Mouse (Mus musculus) midbrain, embryonic 10.5 days (tissue): ENCODE measurements around the gene Med13l. TPM values are rescaled to one million over a fixed set of nuclear protein-coding genes. Genes with fewer than 3 reads are reported as not detected.

Experiments
- DNase-seq: peaks from one replicate; pipeline ENCODE4 v3.0.0-alpha.2; 2017; ENCODE audit warnings: low spot score
- H3K27ac ChIP-seq: fragments of 300-500 bp; sonication (generic); replicated peaks from 2 replicates; pipeline ENCODE4 v1.5.1; 2016; ENCODE audit warnings: mild to moderate bottlenecking
- H3K27me3 ChIP-seq: fragments of 300-500 bp; sonication (generic); 2 replicates; pipeline ENCODE4 v1.6.1; 2016; ENCODE audit warnings: low read depth, mild to moderate bottlenecking; ENCODE audit not compliant: poor library complexity, severe bottlenecking
- H3K36me3 ChIP-seq: fragments of 300-500 bp; sonication (generic); 2 replicates; pipeline ENCODE4 v1.6.1; 2016; ENCODE audit warnings: mild to moderate bottlenecking, moderate library complexity
- H3K4me1 ChIP-seq: fragments of 300-500 bp; sonication (generic); 2 replicates; pipeline ENCODE4 v1.6.1; 2016
- H3K4me3 ChIP-seq: fragments of 300-500 bp; sonication (generic); 2 replicates; pipeline ENCODE4 v1.5.1; 2016; ENCODE audit warnings: mild to moderate bottlenecking, moderate library complexity
- H3K9me3 ChIP-seq: fragments of 300-500 bp; sonication (generic); replicated peaks from 2 replicates; pipeline ENCODE4 v1.6.1; 2016; ENCODE audit warnings: mild to moderate bottlenecking
- WGBS: fragments of 180-500 bp; shearing (Covaris S2); methylation state at CpG from one replicate; pipeline ENCODE4 v1.1.7; 2016; 5-methylcytosine and 5-hydroxymethylcytosine counted together
- polyA plus RNA-seq: library from polyadenylated mRNA; unstranded; fragments of >200 nt; fragmentation: Nextera tagmentation; extraction: Ambion mirVana; gene quantifications from 2 replicates; pipeline ENCODE4 v1.2.1, GENCODE M21; 2016

Med13l gene
- polyA plus RNA-seq, 1 experiment from 2014 or later = 9.9 TPM

DNA sequence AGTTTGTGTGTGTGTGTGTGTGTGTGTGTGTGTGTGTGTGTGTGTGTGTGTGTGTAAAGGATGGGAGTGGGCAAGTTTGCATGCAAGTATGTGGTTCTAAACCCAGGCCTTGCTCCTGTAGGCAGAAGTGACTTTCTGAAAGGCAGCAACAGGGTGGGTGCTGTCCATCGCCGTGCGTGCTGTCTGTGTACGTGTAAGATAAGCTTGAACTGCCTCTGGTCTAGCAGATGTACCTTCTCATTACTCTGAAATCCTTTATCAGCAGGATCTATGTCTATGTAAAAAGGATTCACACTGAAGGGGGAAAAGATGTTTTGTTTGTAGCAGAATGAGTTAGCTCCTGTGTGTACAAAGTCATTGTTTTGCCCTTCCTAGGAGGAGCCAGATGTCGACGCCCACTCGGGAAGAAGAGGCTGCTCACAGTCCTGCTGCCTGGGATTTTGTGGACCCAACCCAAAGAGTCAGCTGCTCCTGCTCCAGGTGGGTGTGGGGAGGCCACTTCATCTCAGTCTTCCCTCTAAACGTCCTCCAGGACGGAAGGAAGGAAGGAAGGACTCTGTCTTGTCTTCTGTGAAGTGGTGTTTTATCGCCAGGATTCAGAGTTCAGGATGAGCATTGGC, 165.5 kb downstream of the Med13l start:
- Histone ChIP-seq H3K4me1 (no peaks in the 10 kb centered on the region), H3K9me3 (no peaks in the 10 kb centered on the region), H3K27ac (no peak overlapping the region), H3K36me3 (peaks cover 85% of the 10 kb centered on the region), H3K4me3 (no peak overlapping the region), H3K27me3 (no peaks in the 10 kb centered on the region)
- WGBS = 80% methylated on average over 10 of the region's 10 CpGs
- DNase-seq = no peak

DNA sequence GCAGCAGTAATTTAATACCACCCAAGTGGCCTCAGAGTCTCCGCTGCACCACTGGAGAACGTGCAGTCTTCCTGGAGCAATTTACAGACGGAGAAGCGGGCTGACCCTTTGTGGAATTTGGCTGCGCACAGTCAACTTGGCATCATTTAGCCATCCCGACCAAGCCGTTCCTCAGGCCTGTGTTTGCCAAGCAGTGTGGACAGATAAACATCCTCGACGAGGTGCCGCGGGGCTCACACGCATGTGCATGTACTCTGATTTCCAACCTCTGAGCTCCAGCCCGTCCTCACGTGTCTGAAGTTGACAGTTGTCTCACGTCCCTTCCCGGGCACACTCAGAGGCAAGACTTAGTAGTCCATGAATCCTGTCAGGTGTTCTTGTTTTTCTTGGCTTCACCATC, 166.9 kb downstream of the Med13l start:
- Histone ChIP-seq H3K9me3 (no peaks in the 10 kb centered on the region), H3K27me3 (no peaks in the 10 kb centered on the region), H3K4me1 (0 out of 2 replicates have a peak, but pooled peaks cover 4% of the 10 kb centered on the region), H3K27ac (no peak overlapping the region), H3K36me3 (peaks cover 87% of the 10 kb centered on the region), H3K4me3 (no peak overlapping the region)
- DNase-seq = no peak
- 95% methylated on average over 16 of the region's 16 CpGs for WGBS

DNA sequence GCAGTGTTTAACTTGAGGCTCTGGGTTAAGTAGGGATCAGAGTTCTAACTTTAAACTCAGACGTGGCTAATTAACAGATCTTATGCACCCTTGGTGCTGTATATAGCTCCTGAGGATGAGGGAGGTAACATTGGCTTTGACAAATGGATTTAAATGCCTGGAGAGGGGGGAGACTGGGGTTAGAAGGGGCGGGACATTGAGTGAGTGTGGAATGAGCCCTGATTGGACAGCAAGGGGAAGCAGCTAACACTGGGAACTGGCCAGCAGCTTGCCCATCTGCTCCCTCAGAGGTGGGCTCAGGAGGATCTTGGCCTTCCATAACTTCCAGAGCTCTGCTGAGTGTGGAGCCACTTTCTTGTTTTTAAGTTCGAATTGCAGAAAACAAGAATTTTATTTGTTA, 171.7 kb downstream of the Med13l start:
- no peak for DNase-seq
- Histone ChIP-seq H3K9me3 (no peaks in the 10 kb centered on the region), H3K36me3 (peaks cover 87% of the 10 kb centered on the region), H3K27ac (no peak overlapping the region), H3K4me3 (no peak overlapping the region), H3K27me3 (no peaks in the 10 kb centered on the region), H3K4me1 (0 out of 2 replicates have a peak, but pooled peaks cover 6% of the 10 kb centered on the region)
- WGBS = 57% methylated on average over 3 of the region's 3 CpGs

DNA sequence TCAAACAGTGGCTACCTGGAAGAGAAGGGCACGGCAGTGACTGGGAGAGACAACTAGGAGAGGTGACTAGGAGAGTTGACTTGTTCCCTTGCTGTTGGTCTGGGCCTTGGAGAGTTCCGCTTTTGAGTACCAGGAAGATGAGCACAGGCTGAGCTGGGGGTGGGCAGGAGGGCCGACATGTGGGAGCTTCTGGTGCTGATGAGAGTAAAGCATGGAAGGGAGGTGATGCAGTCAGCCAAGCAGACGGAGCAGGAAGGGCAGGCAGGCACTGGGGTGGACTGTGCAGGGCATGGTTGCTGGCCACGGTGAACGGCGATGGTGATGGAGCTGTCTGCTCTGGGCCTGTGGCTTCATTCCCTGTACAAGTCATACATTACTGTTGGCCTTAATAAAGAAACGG, 172.2 kb downstream of the Med13l start:
- Histone ChIP-seq H3K27ac (peak overlapping the region; percentile 10; the same call in 1 of the 2 replicates), H3K27me3 (no peaks in the 10 kb centered on the region), H3K36me3 (peaks cover 87% of the 10 kb centered on the region), H3K4me1 (0 out of 2 replicates have a peak, but pooled peaks cover 6% of the 10 kb centered on the region), H3K4me3 (no peak overlapping the region), H3K9me3 (no peaks in the 10 kb centered on the region)
- DNase-seq = no peak
- WGBS = 89% methylated on average over 8 of the region's 8 CpGs

GRCm38 (mm10) chr5:118733566-118733965, 173.1 kb downstream of the Med13l start:
- DNase-seq = no peak
- H3K36me3 ChIP-seq = peaks cover 87% of the 10 kb centered on the region
- WGBS = 97% methylated on average over 4 of the region's 4 CpGs
- H3K4me1 ChIP-seq = 0 out of 2 replicates have a peak, but pooled peaks cover 6% of the 10 kb centered on the region
- H3K27me3 ChIP-seq = no peaks in the 10 kb centered on the region
- no peaks in the 10 kb centered on the region for H3K9me3 ChIP-seq
- no peak overlapping the region for H3K27ac ChIP-seq
- H3K4me3 ChIP-seq = no peak overlapping the region

DNA sequence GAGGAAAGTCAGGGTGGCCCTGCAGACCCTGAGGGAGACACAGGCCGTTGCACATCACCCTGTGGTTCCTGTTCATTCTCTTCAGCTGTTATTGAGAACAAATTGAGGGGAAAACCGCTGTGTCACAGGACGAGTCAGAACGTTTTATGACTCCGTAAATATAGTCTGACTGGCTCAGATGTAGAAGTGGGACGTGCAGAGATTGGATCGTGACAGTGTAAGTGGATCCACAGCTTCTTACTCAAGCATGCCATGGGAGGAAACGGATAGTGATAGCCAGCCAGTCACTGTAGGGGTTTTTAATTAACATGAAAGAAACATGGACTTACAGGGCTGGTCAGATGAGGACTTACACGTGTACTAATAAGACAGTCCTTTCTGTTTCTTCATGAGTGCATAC, 174.0 kb downstream of the Med13l start:
- DNase-seq = no peak
- H3K9me3 ChIP-seq = 0 out of 2 replicates have a peak, but pooled peaks cover 1% of the 10 kb centered on the region
- 0 out of 2 replicates have a peak, but pooled peaks cover 6% of the 10 kb centered on the region for H3K4me1 ChIP-seq
- no peak overlapping the region for H3K27ac ChIP-seq
- no peak overlapping the region for H3K4me3 ChIP-seq
- WGBS = 93% methylated on average over 9 of the region's 9 CpGs
- H3K27me3 ChIP-seq = no peaks in the 10 kb centered on the region
- peaks cover 87% of the 10 kb centered on the region for H3K36me3 ChIP-seq

- Histone ChIP-seq H3K4me3 (no peak overlapping the region), H3K27me3 (no peaks in the 10 kb centered on the region), H3K9me3 (peaks cover 11% of the 10 kb centered on the region), H3K36me3 (peaks cover 87% of the 10 kb centered on the region), H3K4me1 (0 out of 2 replicates have a peak, but pooled peaks cover 6% of the 10 kb centered on the region), H3K27ac (no peak overlapping the region)
- DNase-seq = no peak
- 92% methylated on average over 8 of the region's 8 CpGs for WGBS
Observed at GRCm38 (mm10) chr5:118735738-118736137, 175.3 kb downstream of the Med13l start.

GRCm38 (mm10) chr5:118737548-118737947, 177.1 kb downstream of the Med13l start:
- Histone ChIP-seq H3K36me3 (peaks cover 90% of the 10 kb centered on the region), H3K4me3 (no peak overlapping the region), H3K27me3 (no peaks in the 10 kb centered on the region), H3K4me1 (0 out of 2 replicates have a peak, but pooled peaks cover under 1% of the 10 kb centered on the region), H3K9me3 (peaks cover 11% of the 10 kb centered on the region), H3K27ac (no peak overlapping the region)
- peak; percentile 47 for DNase-seq
- 70% methylated on average over 1 of the region's 1 CpGs for WGBS

- Histone ChIP-seq H3K27ac (no peak overlapping the region), H3K36me3 (peaks cover 95% of the 10 kb centered on the region), H3K4me1 (no peaks in the 10 kb centered on the region), H3K9me3 (peaks cover 11% of the 10 kb centered on the region), H3K27me3 (no peaks in the 10 kb centered on the region), H3K4me3 (no peak overlapping the region)
- WGBS = 98% methylated on average over 2 of the region's 2 CpGs
- DNase-seq = no peak
Observed at GRCm38 (mm10) chr5:118743067-118743466, 182.6 kb downstream of the Med13l start.

DNA sequence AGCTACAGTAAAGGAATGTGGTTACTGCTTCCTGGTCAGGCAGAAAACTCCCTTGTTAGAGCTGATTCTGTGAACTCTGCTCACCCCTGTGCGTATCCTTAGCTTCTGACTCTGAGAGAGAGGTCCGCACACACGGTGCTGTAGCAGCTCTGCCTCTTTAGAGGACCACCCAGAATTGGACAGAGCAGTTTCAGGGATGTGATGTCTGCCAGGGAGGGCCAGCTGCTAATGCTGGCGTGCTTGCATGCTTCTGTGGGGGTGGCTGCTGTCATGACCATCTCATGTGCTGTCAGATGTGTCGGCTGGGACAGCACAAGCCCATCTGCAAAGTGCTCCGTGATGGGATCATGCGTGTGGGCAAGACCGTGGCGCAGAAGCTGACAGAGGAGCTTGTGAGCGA, 186.5 kb downstream of the Med13l start:
- H3K4me1 ChIP-seq = 0 out of 2 replicates have a peak, but pooled peaks cover 3% of the 10 kb centered on the region
- H3K9me3 ChIP-seq = no peaks in the 10 kb centered on the region
- WGBS = 92% methylated on average over 10 of the region's 10 CpGs
- no peaks in the 10 kb centered on the region for H3K27me3 ChIP-seq
- peaks cover 95% of the 10 kb centered on the region for H3K36me3 ChIP-seq
- H3K4me3 ChIP-seq = no peak overlapping the region
- no peak for DNase-seq
- no peak overlapping the region for H3K27ac ChIP-seq

- H3K9me3 ChIP-seq = no peaks in the 10 kb centered on the region
- no peak overlapping the region for H3K4me3 ChIP-seq
- no peaks in the 10 kb centered on the region for H3K27me3 ChIP-seq
- H3K27ac ChIP-seq = no peak overlapping the region
- no peak for DNase-seq
- WGBS = 85% methylated on average over 13 of the region's 13 CpGs
- H3K36me3 ChIP-seq = peaks cover 97% of the 10 kb centered on the region
- H3K4me1 ChIP-seq = 0 out of 2 replicates have a peak, but pooled peaks cover 3% of the 10 kb centered on the region
Observed at GRCm38 (mm10) chr5:118751446-118752179, 191.1 kb downstream of the Med13l start.

DNA sequence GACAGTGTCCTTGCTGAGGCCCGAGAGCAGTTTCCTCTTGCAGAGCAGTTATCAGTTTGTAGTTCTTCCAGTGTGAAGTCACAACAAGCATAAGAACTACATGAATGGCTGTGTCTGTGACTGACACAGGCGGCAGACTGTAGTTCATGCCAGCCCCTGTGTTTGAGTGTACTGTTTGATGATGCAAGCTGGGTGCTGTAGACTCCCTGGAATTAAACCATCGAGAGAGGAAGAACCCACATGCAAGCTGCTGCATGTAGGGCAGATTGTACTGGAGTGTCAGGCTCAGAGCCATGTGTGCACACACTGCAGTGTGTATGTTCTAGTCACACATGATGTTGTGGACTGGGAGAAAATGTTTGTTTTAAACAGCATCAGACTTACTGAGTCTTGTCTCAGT, 192.4 kb downstream of the Med13l start:
- no peak for DNase-seq
- Histone ChIP-seq H3K36me3 (peaks cover 99% of the 10 kb centered on the region), H3K27ac (no peak overlapping the region), H3K27me3 (no peaks in the 10 kb centered on the region), H3K9me3 (no peaks in the 10 kb centered on the region), H3K4me1 (peaks cover 12% of the 10 kb centered on the region), H3K4me3 (no peak overlapping the region)
- WGBS = 91% methylated on average over 3 of the region's 3 CpGs

- Histone ChIP-seq H3K4me1 (peaks cover 15% of the 10 kb centered on the region), H3K27ac (no peak overlapping the region), H3K9me3 (no peaks in the 10 kb centered on the region), H3K4me3 (no peak overlapping the region), H3K36me3 (peaks cover 98% of the 10 kb centered on the region), H3K27me3 (no peaks in the 10 kb centered on the region)
- no peak for DNase-seq
- WGBS = 90% methylated on average over 10 of the region's 10 CpGs
Observed at GRCm38 (mm10) chr5:118753471-118754044, 193.1 kb downstream of the Med13l start.
